Mouse (Mus musculus) megakaryocyte-erythroid progenitor cell, adult 5-6 weeks (primary cell): ENCODE measurements around the gene Mcm5. TPM values are rescaled to one million over a fixed set of nuclear protein-coding genes. Genes with fewer than 3 reads are reported as not detected.

Experiments
- ATAC-seq: replicated peaks from 2 replicates; pipeline ENCODE4 v1.8.0; 2016; ENCODE audit warnings: mild to moderate bottlenecking, inconsistent platforms; ENCODE audit not compliant: severe bottlenecking, poor library complexity, low FRiP score, low TSS enrichment
- total RNA-seq, 2 experiments: library from RNA; stranded (forward) in 1 of 2; stranded (reverse) in 1 of 2; fragments of 200-1000, 215-1000 nt in 1 of 2; fragments of >200 nt in 1 of 2; fragmentation: Nextera tagmentation in 1 of 2; gene quantifications; 2 replicates each; pipeline ENCODE4 v1.2.3; 2014 to 2017

The Mcm5 gene
- total RNA-seq, 2 experiments from 2014 or later: 192 to 361 TPM

DNA sequence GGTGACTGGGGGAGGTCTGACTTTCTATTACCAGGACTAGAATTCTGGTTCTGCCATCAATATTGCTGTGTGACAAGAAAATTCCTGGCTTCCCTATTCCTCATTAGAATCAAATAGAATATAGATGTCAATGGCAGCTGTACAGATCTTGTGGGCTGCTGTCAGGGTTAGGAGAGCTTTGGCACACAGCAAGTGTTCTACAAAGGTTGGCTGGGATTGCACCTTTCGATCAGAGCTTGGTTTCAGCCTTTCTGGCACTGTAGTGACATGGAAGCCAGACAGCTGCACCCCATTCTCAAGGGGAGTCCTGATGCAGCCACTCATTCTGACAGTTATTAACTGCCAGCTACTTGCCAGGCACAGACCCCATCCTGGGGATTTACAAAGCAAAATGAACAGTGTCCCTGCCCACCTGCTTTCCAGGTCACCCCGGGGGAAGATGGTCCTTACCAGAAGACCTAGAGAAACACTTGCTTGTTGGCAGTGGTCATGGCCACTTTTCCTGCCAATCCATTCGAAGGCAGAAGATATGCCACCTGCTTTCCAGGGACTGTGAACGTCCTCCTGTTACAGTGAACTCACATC is 18.5 kb upstream of the Mcm5 start:
- ATAC-seq: no peak

DNA sequence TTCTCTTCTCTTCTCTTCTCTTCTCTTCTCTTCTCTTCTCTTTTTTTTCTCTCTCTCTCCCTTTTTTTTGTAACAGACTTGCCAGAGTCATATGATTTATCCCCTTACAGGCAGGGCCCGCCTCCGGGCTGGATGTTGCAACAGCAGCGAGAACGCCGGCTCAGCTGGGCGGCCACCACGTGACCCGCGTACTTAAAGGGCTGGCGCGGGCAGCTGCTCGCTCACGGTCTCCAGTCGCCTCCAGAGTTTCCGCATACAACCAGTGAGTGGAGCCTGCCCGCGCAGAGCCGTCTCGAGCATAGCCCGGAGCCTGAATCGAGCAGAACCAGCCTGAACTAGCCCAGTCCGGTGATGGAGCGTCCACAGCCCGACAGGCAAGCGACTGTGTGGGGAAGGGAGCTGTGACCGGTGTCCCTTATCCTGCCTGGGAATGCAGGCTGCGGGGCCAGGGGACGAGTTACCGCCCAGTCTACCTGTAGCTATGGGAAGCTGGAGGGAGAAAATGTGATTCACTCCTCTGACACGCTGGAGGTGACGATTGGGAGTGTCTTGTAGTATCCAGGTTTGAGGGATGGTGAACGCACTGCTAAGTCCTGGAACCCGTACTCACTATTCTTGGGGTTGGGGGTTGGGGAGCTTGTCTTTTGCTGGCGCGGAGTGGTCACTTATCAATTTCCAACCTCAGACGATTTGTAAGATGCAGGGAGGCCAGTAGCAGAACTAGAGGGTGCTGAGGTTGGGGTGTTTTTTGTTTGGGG is 15.8 kb upstream of the Mcm5 start, which contains the start of gene Hmox1:
Gene Hmox1, plus strand, starts transcription at position 223 of the 758 bp plus-strand sequence.
- peak; percentile 93 for ATAC-seq

DNA sequence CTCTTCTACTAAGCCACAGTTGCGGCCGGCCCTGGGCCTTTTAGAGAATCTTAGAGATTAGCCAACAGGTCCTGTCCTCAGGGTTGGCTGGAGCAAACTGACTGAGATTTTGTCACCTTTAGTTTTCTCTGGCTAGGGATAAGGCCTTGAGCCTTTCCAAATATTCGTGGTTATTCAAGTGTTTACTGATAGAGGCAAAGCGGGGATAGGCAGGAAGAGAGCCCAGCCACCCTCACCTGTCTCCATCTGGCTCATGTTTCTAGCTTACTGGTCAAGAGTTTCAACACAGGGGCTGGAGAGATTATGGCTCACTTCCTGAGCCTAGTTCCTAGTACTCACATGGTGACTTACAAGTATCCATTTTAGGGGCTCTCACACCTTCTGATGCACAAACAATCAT is 6.4 kb upstream of the Mcm5 start:
- ATAC-seq: no peak

DNA sequence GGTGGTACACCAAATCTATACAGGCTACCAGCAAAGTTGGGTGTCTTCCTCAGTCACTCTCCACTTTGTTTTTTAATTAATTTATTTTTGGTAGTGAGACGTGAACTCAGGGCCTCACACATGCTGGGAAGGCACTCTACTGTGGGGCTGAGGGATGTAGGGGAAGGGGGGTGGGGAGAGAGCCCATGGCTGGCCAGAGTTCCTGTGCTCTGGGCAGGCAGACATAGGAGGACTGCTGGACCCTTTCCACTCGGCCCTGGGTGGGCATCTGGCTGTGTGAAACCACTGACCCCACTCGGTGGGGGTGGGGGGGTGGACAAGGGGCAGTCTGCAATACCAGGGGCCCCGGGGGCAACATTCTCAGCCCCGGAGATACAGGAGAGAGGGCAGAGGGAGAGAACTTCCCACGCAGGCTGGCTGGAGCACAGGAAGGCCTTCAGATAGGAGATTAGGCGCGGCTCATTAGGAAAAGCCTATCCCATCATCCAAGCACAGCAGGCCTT is 5.9 kb upstream of the Mcm5 start:
- no peak for ATAC-seq

- peak; percentile 82 for ATAC-seq
Observed at GRCm38 (mm10) chr8:75108527-75109235, 688 bp upstream of the Mcm5 start.

DNA sequence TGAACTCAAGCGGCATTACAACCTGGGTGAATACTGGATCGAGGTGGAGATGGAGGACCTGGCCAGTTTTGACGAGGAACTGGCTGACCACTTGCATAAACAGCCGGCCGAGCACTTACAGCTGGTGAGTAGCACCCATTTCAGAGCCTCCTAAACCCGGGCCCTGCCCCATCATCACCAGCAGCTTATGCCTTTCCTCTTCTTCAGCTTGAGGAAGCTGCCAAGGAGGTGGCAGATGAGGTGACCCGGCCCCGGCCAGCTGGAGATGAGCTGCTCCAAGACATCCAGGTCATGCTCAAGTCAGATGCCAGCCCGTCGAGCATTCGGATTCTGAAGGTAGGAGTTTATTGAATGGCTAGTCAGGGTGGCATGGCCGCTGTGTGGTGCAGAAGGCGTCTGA is 724 bp downstream of the Mcm5 start:
- ATAC-seq: no peak

- no peak for ATAC-seq
Observed at GRCm38 (mm10) chr8:75118505-75118904, 9.1 kb downstream of the Mcm5 start.

GRCm38 (mm10) chr8:75119287-75119686 is 9.9 kb downstream of the Mcm5 start:
- no peak for ATAC-seq

DNA sequence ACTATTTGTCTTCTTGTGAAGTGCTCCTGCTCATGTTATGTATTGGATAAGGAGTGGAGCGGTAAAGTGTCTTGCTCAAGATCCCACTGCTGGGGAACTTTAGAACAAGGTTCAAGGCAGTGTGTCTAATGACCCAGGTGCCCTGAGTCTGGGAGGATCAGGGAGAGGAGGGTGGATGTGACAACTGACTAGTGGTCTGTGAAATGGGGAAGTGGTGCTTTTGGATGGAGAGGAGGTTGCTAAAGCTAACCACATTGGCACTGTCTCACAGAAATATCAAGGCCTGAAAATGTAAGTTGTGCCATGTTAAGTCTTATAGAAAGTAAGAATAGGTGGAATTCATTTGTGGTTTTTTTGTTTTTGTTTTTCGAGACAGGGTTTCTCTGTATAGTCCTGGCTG is 10.4 kb downstream of the Mcm5 start:
- no peak for ATAC-seq

- no peak for ATAC-seq
Observed at GRCm38 (mm10) chr8:75127406-75127805, 18.0 kb downstream of the Mcm5 start.

DNA sequence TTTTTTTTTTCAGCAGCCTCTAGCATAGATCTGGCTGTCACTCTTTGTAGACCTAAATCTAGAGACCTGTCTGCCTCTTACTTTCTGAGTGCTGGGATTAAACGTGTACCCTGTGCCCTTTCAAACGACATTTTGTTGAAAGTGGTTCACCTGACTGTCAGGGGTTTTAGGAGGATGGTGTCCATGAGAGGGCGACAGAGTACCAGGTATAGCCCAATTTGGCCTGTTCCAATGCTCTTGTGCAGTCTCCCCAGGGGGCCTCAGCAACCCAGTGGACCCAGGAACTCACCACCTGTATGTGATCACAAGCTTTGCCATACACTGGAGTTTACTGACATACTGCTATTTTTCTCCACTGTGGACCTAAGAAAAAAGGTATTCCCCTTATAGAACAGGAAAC is 23.1 kb downstream of the Mcm5 start:
- peak; percentile 29 for ATAC-seq

GRCm38 (mm10) chr8:75133399-75133798 is 24.0 kb downstream of the Mcm5 start:
- no peak for ATAC-seq

DNA sequence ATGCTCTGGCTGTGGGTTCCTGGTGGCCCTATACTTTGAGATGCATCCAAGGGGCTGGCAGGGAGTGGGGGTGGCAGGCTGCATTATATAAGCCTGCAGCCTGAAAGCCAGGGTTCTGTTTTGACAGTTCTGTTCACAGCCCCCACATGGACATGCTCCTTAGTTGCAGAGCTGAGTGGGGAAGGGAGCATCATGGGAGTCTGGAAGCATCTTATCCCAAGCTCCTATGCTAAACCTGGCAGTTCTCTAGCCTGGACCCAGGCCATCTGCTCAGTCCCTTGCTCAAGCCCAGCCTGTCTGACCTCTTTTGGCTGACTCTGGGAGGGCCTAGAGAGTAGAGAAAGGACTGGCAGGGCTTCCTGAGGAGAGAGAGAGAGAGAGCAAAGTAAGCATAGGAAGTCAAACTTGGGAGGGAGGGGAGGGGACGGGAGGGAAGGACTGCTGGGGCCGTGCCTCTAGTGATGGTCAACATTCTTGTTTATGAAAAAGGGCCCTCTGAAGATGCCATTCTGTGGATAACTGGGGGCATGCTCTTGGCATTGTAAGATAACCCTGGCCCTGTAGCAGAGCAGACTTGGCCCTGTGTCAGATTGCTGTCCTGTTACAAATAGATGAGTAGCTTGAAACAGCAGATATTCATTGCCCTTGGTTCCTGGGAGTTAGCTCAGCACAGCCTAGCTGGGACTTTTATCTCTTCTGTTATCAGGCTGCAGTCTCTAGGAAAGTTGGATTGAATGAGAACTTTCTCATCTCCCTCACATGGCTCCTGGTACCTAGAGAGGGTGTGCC is 25.4 kb downstream of the Mcm5 start:
- ATAC-seq: peak; percentile 78

DNA sequence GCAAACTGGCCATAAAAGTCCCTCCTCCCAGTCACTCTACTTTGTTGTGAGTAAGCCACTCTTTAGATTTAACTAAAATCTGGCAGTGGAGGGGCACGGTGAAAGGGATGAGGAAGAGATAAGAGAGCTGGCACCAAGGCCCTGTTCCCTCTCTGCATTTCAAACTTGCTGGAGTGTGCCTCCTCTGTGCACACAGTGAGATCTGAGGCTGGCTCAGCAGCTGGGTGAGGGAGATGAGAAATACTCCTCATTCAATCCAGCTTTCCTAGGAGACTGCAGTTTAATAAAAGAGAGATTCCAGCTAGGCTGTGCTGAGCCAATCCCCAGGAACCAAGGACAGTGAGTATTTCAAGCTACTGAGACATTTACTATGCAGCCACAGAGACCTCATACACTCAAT is 26.4 kb downstream of the Mcm5 start:
- ATAC-seq: peak; percentile 23

DNA sequence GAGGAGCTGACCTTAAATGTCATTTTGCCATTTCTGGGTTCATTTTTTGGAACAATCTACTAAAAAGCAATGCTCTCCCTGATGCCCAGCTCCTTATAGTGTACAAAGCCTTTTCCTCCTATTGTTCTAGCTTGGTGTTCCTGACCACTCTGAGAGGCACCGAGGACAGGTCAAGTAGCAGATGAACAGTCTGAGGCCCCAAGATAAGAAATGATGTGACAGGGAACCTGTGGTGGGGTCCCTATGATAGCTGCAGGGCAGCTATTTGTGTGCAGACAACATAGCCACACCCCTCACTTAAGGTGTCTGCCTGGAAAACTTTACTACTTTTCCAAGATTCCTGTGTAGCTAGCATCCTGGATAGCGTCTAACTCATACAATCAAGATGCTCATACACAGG is 26.9 kb downstream of the Mcm5 start:
- no peak for ATAC-seq

- ATAC-seq: no peak
Observed at GRCm38 (mm10) chr8:75137536-75137935, 28.2 kb downstream of the Mcm5 start.

- ATAC-seq: no peak
Observed at GRCm38 (mm10) chr8:75150911-75151610, 41.7 kb downstream of the Mcm5 start.

- no peak for ATAC-seq
Observed at GRCm38 (mm10) chr8:75151743-75152142, 42.4 kb downstream of the Mcm5 start.

DNA sequence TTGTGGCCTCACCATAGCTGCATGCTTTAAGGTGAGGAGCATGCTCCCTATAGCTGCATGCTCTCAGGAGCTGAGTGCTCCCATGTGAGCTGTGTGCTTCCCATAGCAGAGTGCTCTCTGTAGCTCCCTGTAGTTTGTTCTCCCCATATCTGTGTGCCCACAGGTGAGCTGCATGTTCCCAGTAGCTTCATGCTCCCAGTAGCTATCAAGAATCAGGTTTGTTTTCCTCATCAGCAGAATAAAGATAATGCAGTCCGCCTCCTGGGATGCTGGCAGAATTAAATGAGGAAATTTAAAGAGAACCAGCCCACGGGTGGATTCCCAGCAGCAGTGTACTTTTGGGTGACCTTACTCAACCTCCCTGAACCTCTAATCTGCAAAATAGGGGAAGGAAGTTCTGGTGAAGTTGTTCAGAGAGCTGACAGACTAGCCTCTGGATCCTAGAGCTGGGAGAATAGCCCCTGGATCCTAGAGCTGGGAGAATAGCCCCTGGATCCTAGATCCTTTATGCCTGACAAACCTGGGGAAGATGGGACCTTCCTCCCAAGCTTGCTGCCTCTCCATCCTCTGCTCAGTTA is 43.2 kb downstream of the Mcm5 start:
- ATAC-seq: no peak
